ENCODE assay signal across 8 mouse cellular contexts in the genomic region with DNA sequence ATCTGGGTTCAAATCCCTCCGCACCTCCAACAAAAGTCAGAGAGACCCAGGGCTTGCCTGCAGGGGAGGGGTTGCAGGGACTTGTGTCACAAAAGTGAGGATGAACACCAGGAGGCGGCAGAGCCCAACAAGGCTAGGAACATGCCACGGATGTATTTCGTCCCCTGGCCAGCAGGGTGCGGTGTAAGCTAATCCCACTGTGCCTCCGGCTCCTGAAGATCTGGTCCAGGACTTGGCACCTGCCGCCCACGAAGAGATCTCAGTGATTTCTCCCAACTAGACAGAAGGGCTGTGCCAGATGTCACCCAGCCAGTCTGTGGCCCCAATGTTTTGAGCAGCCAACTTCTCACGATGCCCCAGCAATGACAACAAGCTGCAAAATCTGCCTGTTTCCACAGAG. TPM values are rescaled to one million over a fixed set of nuclear protein-coding genes. Genes with fewer than 3 reads are reported as not detected.
DNase-seq lines count a peak whose midpoint lies in the region; ATAC-seq and TF ChIP-seq lines count a peak whose summit lies in the region.

No protein-coding gene starts in this region.

- H3K9me3 ChIP-seq in hindbrain, postnatal 0 days (ENCODE audit: low read length), result no peaks in the 10 kb centered on the region

- H3K36me3 ChIP-seq in hindbrain, postnatal 0 days (ENCODE audit: insufficient read depth, low read length), result no peaks in the 10 kb centered on the region

- no peaks in the 10 kb centered on the region for H3K27me3 ChIP-seq in hindbrain, postnatal 0 days (ENCODE audit: insufficient read depth, low read length)

- H3K4me3 ChIP-seq in cortical plate, adult 2 months (ENCODE audit: insufficient read depth, low read length), result peak overlapping the region; percentile 7
- H3K4me3 ChIP-seq in hindbrain, postnatal 0 days (ENCODE audit: low read length), result no peak overlapping the region

- H3K9ac ChIP-seq in hindbrain, postnatal 0 days (replicated peaks; ENCODE audit: low read length), result 0 out of 2 replicates have a peak overlapping the region, but pooled peaks have one; percentile 24

- peak; percentile 67 to 75 for DNase-seq in gastrocnemius, adult 8-10 months (ENCODE audit: low spot score in 2 of 2)
- DNase-seq in hindbrain, postnatal 0 days (ENCODE audit: low spot score), result peak; percentile 90
- DNase-seq in left cerebral cortex, adult 18-20 months (ENCODE audit: low spot score in 2 of 2), result peak; percentile 92 to 94
- peak; percentile 90 to 93 for DNase-seq in lung, postnatal 4 days
- DNase-seq in right cerebral cortex, adult 18-20 months, result peak; percentile 92
- peak; percentile 82 for DNase-seq in urinary bladder, adult 2 months (ENCODE audit: low spot score)

- WGBS in hindbrain, postnatal 0 days, result 12% methylated on average over 9 of the region's 9 CpGs

- H3K27ac ChIP-seq in cortical plate, adult 2 months (ENCODE audit: insufficient read depth, low read length), result no peak overlapping the region
- peak overlapping the region; percentile 26; the same call in 1 of the 2 replicates for H3K27ac ChIP-seq in hindbrain, postnatal 0 days

- TF ChIP-seq POLR2A in cortical plate, adult 2 months (IDR thresholded peaks at IDR 0.05; ENCODE audit: extremely low read depth, insufficient read depth, low read length), result no peak

- peak overlapping the region; percentile 35 for H3K4me2 ChIP-seq in hindbrain, postnatal 0 days (ENCODE audit: low read depth, low read length)

- no peaks in the 10 kb centered on the region for H3K4me1 ChIP-seq in cortical plate, adult 2 months (ENCODE audit: control insufficient read depth, insufficient read depth, low read length)
- H3K4me1 ChIP-seq in hindbrain, postnatal 0 days (ENCODE audit: insufficient read depth, low read length), result peaks cover 3% of the 10 kb centered on the region

- ATAC-seq in activated CD4-positive, CD25-positive, alpha-beta regulatory T cell, adult 4 months, result peak; percentile 97
- peak; percentile 81 for ATAC-seq in hindbrain, postnatal 0 days

- TF ChIP-seq CTCF in cortical plate, adult 2 months (IDR thresholded peaks at IDR 0.05; ENCODE audit: extremely low read depth, insufficient read depth, low read length), result peak; percentile 99
- peak; percentile 96 for TF ChIP-seq CTCF in hindbrain, postnatal 0 days (IDR thresholded peaks at IDR 0.05; ENCODE audit: low read depth)

RNA-seq across cellular contexts. Expression of a gene that starts 7.7 kb away (rescaled TPM):
- 10 to 100 TPM; 16.1 to 26.4 TPM for polyA plus RNA-seq in activated CD4-positive, CD25-positive, alpha-beta regulatory T cell, adult 4 months (2017; shearing (Covaris generic))
- 48.2 and 50.3 TPM in 2 replicates for polyA plus RNA-seq in cortical plate, adult 2 months (2012; rRNA removed)
- 10 to 100 TPM; 21.2 to 29.7 (median 26.3) TPM for total RNA-seq in gastrocnemius, adult 8-10 months (2022)
- total RNA-seq in hindbrain, postnatal 0 days (2014; rRNA removed), result 17.7 and 31.5 TPM in 2 replicates
- polyA plus RNA-seq in hindbrain, postnatal 0 days (2015; fragmentation: Nextera tagmentation; extraction: Ambion mirVana), result 36.7 and 39.8 TPM in 2 replicates
- 10 to 100 TPM; 31.6 to 32.0 TPM for total RNA-seq in left cerebral cortex, adult 18-20 months (2021)
- 34.9 and 38.4 TPM in 2 replicates for polyA plus RNA-seq in urinary bladder, adult 2 months (2012; rRNA removed)

RNA-seq across cellular contexts. Expression of a gene that starts 38.8 kb away (rescaled TPM):
- 1 to 10 TPM; 6.5 to 8.9 TPM for polyA plus RNA-seq in activated CD4-positive, CD25-positive, alpha-beta regulatory T cell, adult 4 months (2017; shearing (Covaris generic))
- 7.7 and 8.2 TPM in 2 replicates for polyA plus RNA-seq in cortical plate, adult 2 months (2012; rRNA removed)
- total RNA-seq in gastrocnemius, adult 8-10 months (2022), result 1 to 10 TPM; 2.2 to 2.7 (median 2.5) TPM
- total RNA-seq in hindbrain, postnatal 0 days (2014; rRNA removed), result 42.1 and 50.0 TPM in 2 replicates
- polyA plus RNA-seq in hindbrain, postnatal 0 days (2015; fragmentation: Nextera tagmentation; extraction: Ambion mirVana), result 27.6 and 29.5 TPM in 2 replicates
- 1 to 10 TPM; 8.4 to 8.7 TPM for total RNA-seq in left cerebral cortex, adult 18-20 months (2021)
- 8.5 and 8.6 TPM in 2 replicates for polyA plus RNA-seq in urinary bladder, adult 2 months (2012; rRNA removed)

RNA-seq across cellular contexts. Expression of a gene that starts 44.9 kb away (rescaled TPM):
- 10 to 100 TPM; 39.7 to 56.8 TPM for polyA plus RNA-seq in activated CD4-positive, CD25-positive, alpha-beta regulatory T cell, adult 4 months (2017; shearing (Covaris generic))
- 11.4 and 12.4 TPM in 2 replicates for polyA plus RNA-seq in cortical plate, adult 2 months (2012; rRNA removed)
- 1 to 10 TPM; 3.7 to 6.7 (median 4.0) TPM for total RNA-seq in gastrocnemius, adult 8-10 months (2022)
- total RNA-seq in hindbrain, postnatal 0 days (2014; rRNA removed), result 3.4 and 8.2 TPM in 2 replicates
- polyA plus RNA-seq in hindbrain, postnatal 0 days (2015; fragmentation: Nextera tagmentation; extraction: Ambion mirVana), result 25.7 and 27.2 TPM in 2 replicates
- 1 to 10 TPM; 8.8 to 9.3 TPM for total RNA-seq in left cerebral cortex, adult 18-20 months (2021)
- polyA plus RNA-seq in urinary bladder, adult 2 months (2012; rRNA removed), result 14.1 and 17.2 TPM in 2 replicates
